Mouse (Mus musculus) lung, postnatal 10 days (tissue): Measurements from ENCODE around the gene Mtfr2.
A peak's percentile ranks its signal among the peaks of the same experiment; 100 is the strongest.

Experiments
- DNase-seq: peaks from one replicate; pipeline ENCODE4 v3.0.0; 2021

Gene Mtfr2

GRCm38 (mm10) chr10:20379071-20379735 is 31.6 kb downstream of the Mtfr2 start:
- DNase-seq = peak; percentile 59

GRCm38 (mm10) chr10:20380798-20381197 is 33.2 kb downstream of the Mtfr2 start:
- no peak for DNase-seq

- DNase-seq = no peak
Measured at GRCm38 (mm10) chr10:20381352-20381751, 33.8 kb downstream of the Mtfr2 start.

- DNase-seq = no peak
Measured at GRCm38 (mm10) chr10:20382807-20383419, 35.3 kb downstream of the Mtfr2 start.

- DNase-seq = no peak
Measured at GRCm38 (mm10) chr10:20390568-20390967, 43.0 kb downstream of the Mtfr2 start.

GRCm38 (mm10) chr10:20394815-20395214 is 47.2 kb downstream of the Mtfr2 start:
- no peak for DNase-seq

- no peak for DNase-seq
Measured at GRCm38 (mm10) chr10:20395778-20396177, 48.2 kb downstream of the Mtfr2 start.

- DNase-seq = no peak
Measured at GRCm38 (mm10) chr10:20398224-20398623, 50.7 kb downstream of the Mtfr2 start.

- DNase-seq = no peak
Measured at GRCm38 (mm10) chr10:20398641-20399390, 51.2 kb downstream of the Mtfr2 start.

GRCm38 (mm10) chr10:20400406-20400805 is 52.8 kb downstream of the Mtfr2 start:
- no peak for DNase-seq

GRCm38 (mm10) chr10:20402941-20403340 is 55.4 kb downstream of the Mtfr2 start:
- DNase-seq = no peak

- peak; percentile 82 for DNase-seq
Measured at GRCm38 (mm10) chr10:20405471-20405870, 57.9 kb downstream of the Mtfr2 start.

GRCm38 (mm10) chr10:20408336-20408735 is 60.8 kb downstream of the Mtfr2 start:
- peak; percentile 73 for DNase-seq

- peak; percentile 77 for DNase-seq
Measured at GRCm38 (mm10) chr10:20409181-20409580, 61.6 kb downstream of the Mtfr2 start.
